Mouse (Mus musculus): ENCODE results near the gene Prkrip1. TPM values are rescaled to one million over a fixed set of nuclear protein-coding genes. Genes with fewer than 3 reads are reported as not detected.

Prkrip1 gene
- polyA plus RNA-seq, 1 experiment = 48.3 TPM

- Histone ChIP-seq H3K9me3 (replicated peaks; ENCODE audit: control insufficient read depth, insufficient read depth, low read length, poor library complexity, severe bottlenecking) (no peaks in the 10 kb centered on the region), H3K36me3 (ENCODE audit: control insufficient read depth, insufficient read depth, low read length, poor library complexity, severe bottlenecking) (no peaks in the 10 kb centered on the region)
- TF ChIP-seq EP300 (IDR thresholded peaks at IDR 0.05; ENCODE audit: insufficient read depth, low read depth, low read length) (no peak), POLR2A (IDR thresholded peaks at IDR 0.05; ENCODE audit: insufficient read depth, low read length) (no peak), CTCF (IDR thresholded peaks at IDR 0.05; ENCODE audit: low read depth, low read length) (no peak)
Observed at GRCm38 (mm10) chr5:136226246-136226876, 27.6 kb upstream of the Prkrip1 start.

GRCm38 (mm10) chr5:136218585-136218984 lies 19.8 kb upstream of the Prkrip1 start:
- Histone ChIP-seq H3K9me3 (replicated peaks; ENCODE audit: control insufficient read depth, insufficient read depth, low read length, poor library complexity, severe bottlenecking) (no peaks in the 10 kb centered on the region), H3K9ac (ENCODE audit: low read depth, poor library complexity, severe bottlenecking) (no peak overlapping the region), H3K4me3 (ENCODE audit: low read depth, low read length) (peak overlapping the region; percentile 36; the same call in 1 of the 2 replicates), H3K36me3 (ENCODE audit: control insufficient read depth, insufficient read depth, low read length, poor library complexity, severe bottlenecking) (no peaks in the 10 kb centered on the region), H3K27ac (ENCODE audit: insufficient read depth, low read length) (no peak overlapping the region), H3K27me3 (ENCODE audit: control insufficient read depth, insufficient read depth, low read length, poor library complexity, severe bottlenecking) (no peaks in the 10 kb centered on the region), H3K4me1 (ENCODE audit: control insufficient read depth, insufficient read depth, low read length) (no peaks in the 10 kb centered on the region)
- TF ChIP-seq EP300 (IDR thresholded peaks at IDR 0.05; ENCODE audit: insufficient read depth, low read depth, low read length) = no peak
- TF ChIP-seq POLR2A (IDR thresholded peaks at IDR 0.05; ENCODE audit: insufficient read depth, low read length) = no peak
- TF ChIP-seq CTCF (IDR thresholded peaks at IDR 0.05; ENCODE audit: low read depth, low read length) = no peak

More at GRCm38 (mm10) chr5:136226246-136226876, 27.6 kb upstream of the Prkrip1 start:
- Histone ChIP-seq H3K27me3 (ENCODE audit: control insufficient read depth, insufficient read depth, low read length, poor library complexity, severe bottlenecking) (no peaks in the 10 kb centered on the region), H3K4me1 (ENCODE audit: control insufficient read depth, insufficient read depth, low read length) (no peaks in the 10 kb centered on the region), H3K4me3 (ENCODE audit: low read depth, low read length) (no peak overlapping the region), H3K9ac (ENCODE audit: low read depth, poor library complexity, severe bottlenecking) (no peak overlapping the region), H3K27ac (ENCODE audit: insufficient read depth, low read length) (no peak overlapping the region)

- Histone ChIP-seq H3K9ac (ENCODE audit: low read depth, poor library complexity, severe bottlenecking) (no peak overlapping the region), H3K27ac (ENCODE audit: insufficient read depth, low read length) (no peak overlapping the region), H3K9me3 (replicated peaks; ENCODE audit: control insufficient read depth, insufficient read depth, low read length, poor library complexity, severe bottlenecking) (no peaks in the 10 kb centered on the region), H3K36me3 (ENCODE audit: control insufficient read depth, insufficient read depth, low read length, poor library complexity, severe bottlenecking) (no peaks in the 10 kb centered on the region), H3K4me3 (ENCODE audit: low read depth, low read length) (no peak overlapping the region), H3K4me1 (ENCODE audit: control insufficient read depth, insufficient read depth, low read length) (no peaks in the 10 kb centered on the region), H3K27me3 (ENCODE audit: control insufficient read depth, insufficient read depth, low read length, poor library complexity, severe bottlenecking) (no peaks in the 10 kb centered on the region)
- no peak for TF ChIP-seq CTCF (IDR thresholded peaks at IDR 0.05; ENCODE audit: low read depth, low read length)
- TF ChIP-seq EP300 (IDR thresholded peaks at IDR 0.05; ENCODE audit: insufficient read depth, low read depth, low read length) = no peak
- TF ChIP-seq POLR2A (IDR thresholded peaks at IDR 0.05; ENCODE audit: insufficient read depth, low read length) = no peak
Observed at GRCm38 (mm10) chr5:136217932-136218381, 19.2 kb upstream of the Prkrip1 start.

GRCm38 (mm10) chr5:136217004-136217665 lies 18.4 kb upstream of the Prkrip1 start:
- Histone ChIP-seq H3K9me3 (replicated peaks; ENCODE audit: control insufficient read depth, insufficient read depth, low read length, poor library complexity, severe bottlenecking) (no peaks in the 10 kb centered on the region), H3K27me3 (ENCODE audit: control insufficient read depth, insufficient read depth, low read length, poor library complexity, severe bottlenecking) (no peaks in the 10 kb centered on the region), H3K36me3 (ENCODE audit: control insufficient read depth, insufficient read depth, low read length, poor library complexity, severe bottlenecking) (no peaks in the 10 kb centered on the region), H3K27ac (ENCODE audit: insufficient read depth, low read length) (no peak overlapping the region), H3K4me1 (ENCODE audit: control insufficient read depth, insufficient read depth, low read length) (no peaks in the 10 kb centered on the region), H3K4me3 (ENCODE audit: low read depth, low read length) (no peak overlapping the region), H3K9ac (ENCODE audit: low read depth, poor library complexity, severe bottlenecking) (no peak overlapping the region)
- TF ChIP-seq POLR2A (IDR thresholded peaks at IDR 0.05; ENCODE audit: insufficient read depth, low read length) (no peak), CTCF (IDR thresholded peaks at IDR 0.05; ENCODE audit: low read depth, low read length) (no peak), EP300 (IDR thresholded peaks at IDR 0.05; ENCODE audit: insufficient read depth, low read depth, low read length) (no peak)

GRCm38 (mm10) chr5:136215958-136216357 lies 17.2 kb upstream of the Prkrip1 start:
- Histone ChIP-seq H3K9ac (ENCODE audit: low read depth, poor library complexity, severe bottlenecking) (no peak overlapping the region), H3K4me3 (ENCODE audit: low read depth, low read length) (no peak overlapping the region), H3K36me3 (ENCODE audit: control insufficient read depth, insufficient read depth, low read length, poor library complexity, severe bottlenecking) (no peaks in the 10 kb centered on the region), H3K9me3 (replicated peaks; ENCODE audit: control insufficient read depth, insufficient read depth, low read length, poor library complexity, severe bottlenecking) (no peaks in the 10 kb centered on the region), H3K4me1 (ENCODE audit: control insufficient read depth, insufficient read depth, low read length) (no peaks in the 10 kb centered on the region), H3K27me3 (ENCODE audit: control insufficient read depth, insufficient read depth, low read length, poor library complexity, severe bottlenecking) (no peaks in the 10 kb centered on the region), H3K27ac (ENCODE audit: insufficient read depth, low read length) (no peak overlapping the region)
- TF ChIP-seq POLR2A (IDR thresholded peaks at IDR 0.05; ENCODE audit: insufficient read depth, low read length) = no peak
- TF ChIP-seq EP300 (IDR thresholded peaks at IDR 0.05; ENCODE audit: insufficient read depth, low read depth, low read length) = no peak
- TF ChIP-seq CTCF (IDR thresholded peaks at IDR 0.05; ENCODE audit: low read depth, low read length) = no peak

- Histone ChIP-seq H3K9ac (ENCODE audit: low read depth, poor library complexity, severe bottlenecking) (no peak overlapping the region), H3K27me3 (ENCODE audit: control insufficient read depth, insufficient read depth, low read length, poor library complexity, severe bottlenecking) (no peaks in the 10 kb centered on the region), H3K27ac (ENCODE audit: insufficient read depth, low read length) (no peak overlapping the region), H3K4me3 (ENCODE audit: low read depth, low read length) (no peak overlapping the region), H3K36me3 (ENCODE audit: control insufficient read depth, insufficient read depth, low read length, poor library complexity, severe bottlenecking) (no peaks in the 10 kb centered on the region), H3K9me3 (replicated peaks; ENCODE audit: control insufficient read depth, insufficient read depth, low read length, poor library complexity, severe bottlenecking) (no peaks in the 10 kb centered on the region), H3K4me1 (ENCODE audit: control insufficient read depth, insufficient read depth, low read length) (no peaks in the 10 kb centered on the region)
- no peak for TF ChIP-seq EP300 (IDR thresholded peaks at IDR 0.05; ENCODE audit: insufficient read depth, low read depth, low read length)
- peak; percentile 31 for TF ChIP-seq CTCF (IDR thresholded peaks at IDR 0.05; ENCODE audit: low read depth, low read length)
Observed at GRCm38 (mm10) chr5:136215211-136215610, 16.4 kb upstream of the Prkrip1 start.

Measured in ES-Bruce4 (cell line).